Mouse (Mus musculus): ENCODE measurements around the gene Ubn2. TPM values are rescaled to one million over a fixed set of nuclear protein-coding genes. Genes with fewer than 3 reads are reported as not detected.
A peak's percentile ranks its signal among the peaks of the same experiment; 100 is the strongest.
"Not testable (repeated sequence)": the region's sequence is repeated elsewhere in the genome, so short reads cannot be mapped to it uniquely, and the experiment has no call there.

Ubn2 gene
- polyA plus RNA-seq, 1 experiment from 2014 or later, result 6.9 TPM

DNA sequence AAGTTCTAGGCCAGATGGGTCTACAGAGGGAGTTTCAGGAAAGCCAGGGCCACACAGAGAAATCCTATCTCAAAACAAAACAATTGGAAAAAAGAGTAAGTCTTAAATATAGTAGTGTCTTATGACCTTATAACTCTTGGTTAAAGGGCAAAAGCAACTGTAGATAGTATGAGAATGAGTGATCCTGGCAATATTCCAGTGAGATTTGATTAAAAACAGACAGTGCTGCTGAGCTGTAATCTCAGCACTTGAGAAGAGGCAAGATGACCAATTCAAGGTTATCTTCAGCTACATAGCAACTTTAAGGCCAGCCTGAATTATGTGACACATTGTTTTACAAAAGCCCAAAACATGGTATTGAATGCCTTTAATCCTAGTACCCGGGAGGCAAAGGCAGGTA is 114.0 kb downstream of the Ubn2 start:
- no peak for TF ChIP-seq CTCF (IDR thresholded peaks at IDR 0.05; ENCODE audit: low read depth)
- no peak overlapping the region for H3K27ac ChIP-seq (ENCODE audit: low read depth, low read length)
- H3K36me3 ChIP-seq (ENCODE audit: control insufficient read depth, insufficient read depth), result no peaks in the 10 kb centered on the region
- no peaks in the 10 kb centered on the region; the same call in 1 of the 2 replicates for H3K4me1 ChIP-seq (replicated peaks; ENCODE audit: control insufficient read depth, insufficient read depth, low read length)
- H3K9me3 ChIP-seq (ENCODE audit: control insufficient read depth), result no peaks in the 10 kb centered on the region
- no peak overlapping the region for H3K4me2 ChIP-seq (replicated peaks; ENCODE audit: low read depth)
- no peak overlapping the region for H3K9ac ChIP-seq (ENCODE audit: low read depth, low read length)
- ATAC-seq, result no peak
- no peaks in the 10 kb centered on the region for H3K27me3 ChIP-seq (replicated peaks; ENCODE audit: control insufficient read depth, insufficient read depth, low read length)
- no peak overlapping the region for H3K4me3 ChIP-seq (ENCODE audit: low read depth, low read length)
- 76% methylated on average over 1 of the region's 1 CpGs for WGBS

DNA sequence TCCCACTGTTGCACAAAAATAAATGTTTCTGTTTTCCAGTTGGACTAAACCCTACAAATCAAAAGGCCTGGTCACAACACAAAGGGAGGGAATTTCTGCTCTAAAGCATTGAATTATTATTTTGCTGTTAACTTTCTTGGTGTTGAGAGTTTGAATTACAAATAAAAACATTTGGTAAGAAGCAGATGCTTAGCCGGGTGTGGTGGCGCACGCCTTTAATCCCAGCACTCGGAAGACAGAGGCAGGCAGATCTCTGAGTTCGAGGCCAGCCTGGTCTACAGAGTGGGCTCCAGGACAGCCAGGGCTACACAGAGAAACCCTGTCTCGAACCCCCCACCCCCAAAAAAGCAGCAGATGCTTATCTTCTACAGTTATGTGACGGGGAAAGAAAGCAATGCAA is 114.8 kb downstream of the Ubn2 start:
- H3K36me3 ChIP-seq (ENCODE audit: control insufficient read depth, insufficient read depth); H3K27me3 ChIP-seq (replicated peaks; ENCODE audit: control insufficient read depth, insufficient read depth, low read length); H3K9me3 ChIP-seq (ENCODE audit: control insufficient read depth); ATAC-seq; H3K9ac ChIP-seq (ENCODE audit: low read depth, low read length); H3K4me3 ChIP-seq (ENCODE audit: low read depth, low read length); H3K27ac ChIP-seq (ENCODE audit: low read depth, low read length); H3K4me1 ChIP-seq (replicated peaks; ENCODE audit: control insufficient read depth, insufficient read depth, low read length); H3K4me2 ChIP-seq (replicated peaks; ENCODE audit: low read depth): not testable (repeated sequence)
- 93% methylated on average over 7 of the region's 7 CpGs for WGBS

GRCm38 (mm10) chr6:38549840-38550239 is 116.1 kb downstream of the Ubn2 start:
- H3K27me3 ChIP-seq (replicated peaks; ENCODE audit: control insufficient read depth, insufficient read depth, low read length); ATAC-seq; H3K9me3 ChIP-seq (ENCODE audit: control insufficient read depth); H3K9ac ChIP-seq (ENCODE audit: low read depth, low read length); H3K36me3 ChIP-seq (ENCODE audit: control insufficient read depth, insufficient read depth); H3K4me3 ChIP-seq (ENCODE audit: low read depth, low read length); H3K4me1 ChIP-seq (replicated peaks; ENCODE audit: control insufficient read depth, insufficient read depth, low read length): not testable (repeated sequence)
- WGBS, result 81% methylated on average over 6 of the region's 6 CpGs
- Histone ChIP-seq H3K27ac (ENCODE audit: low read depth, low read length) (peak overlapping the region; percentile 100; the same call in 1 of the 2 replicates), H3K4me2 (replicated peaks; ENCODE audit: low read depth) (peak overlapping the region; percentile 72)

GRCm38 (mm10) chr6:38550250-38551061 is 116.7 kb downstream of the Ubn2 start:
- no peak for TF ChIP-seq CTCF (IDR thresholded peaks at IDR 0.05; ENCODE audit: low read depth)
- H3K9ac ChIP-seq (ENCODE audit: low read depth, low read length), result peak overlapping the region; percentile 89
- H3K36me3 ChIP-seq (ENCODE audit: control insufficient read depth, insufficient read depth), result 0 out of 2 replicates have a peak, but pooled peaks cover 6% of the 10 kb centered on the region
- H3K4me2 ChIP-seq (replicated peaks; ENCODE audit: low read depth), result peak overlapping the region; percentile 72
- H3K27me3 ChIP-seq (replicated peaks; ENCODE audit: control insufficient read depth, insufficient read depth, low read length), result no peaks in the 10 kb centered on the region
- peak; percentile 48 for ATAC-seq
- no peaks in the 10 kb centered on the region; the same call in 1 of the 2 replicates for H3K4me1 ChIP-seq (replicated peaks; ENCODE audit: control insufficient read depth, insufficient read depth, low read length)
- peak overlapping the region; percentile 100 for H3K27ac ChIP-seq (ENCODE audit: low read depth, low read length)
- peak overlapping the region; percentile 81 for H3K4me3 ChIP-seq (ENCODE audit: low read depth, low read length)
- WGBS, result 4% methylated on average over 28 of the region's 28 CpGs
- no peaks in the 10 kb centered on the region for H3K9me3 ChIP-seq (ENCODE audit: control insufficient read depth)

DNA sequence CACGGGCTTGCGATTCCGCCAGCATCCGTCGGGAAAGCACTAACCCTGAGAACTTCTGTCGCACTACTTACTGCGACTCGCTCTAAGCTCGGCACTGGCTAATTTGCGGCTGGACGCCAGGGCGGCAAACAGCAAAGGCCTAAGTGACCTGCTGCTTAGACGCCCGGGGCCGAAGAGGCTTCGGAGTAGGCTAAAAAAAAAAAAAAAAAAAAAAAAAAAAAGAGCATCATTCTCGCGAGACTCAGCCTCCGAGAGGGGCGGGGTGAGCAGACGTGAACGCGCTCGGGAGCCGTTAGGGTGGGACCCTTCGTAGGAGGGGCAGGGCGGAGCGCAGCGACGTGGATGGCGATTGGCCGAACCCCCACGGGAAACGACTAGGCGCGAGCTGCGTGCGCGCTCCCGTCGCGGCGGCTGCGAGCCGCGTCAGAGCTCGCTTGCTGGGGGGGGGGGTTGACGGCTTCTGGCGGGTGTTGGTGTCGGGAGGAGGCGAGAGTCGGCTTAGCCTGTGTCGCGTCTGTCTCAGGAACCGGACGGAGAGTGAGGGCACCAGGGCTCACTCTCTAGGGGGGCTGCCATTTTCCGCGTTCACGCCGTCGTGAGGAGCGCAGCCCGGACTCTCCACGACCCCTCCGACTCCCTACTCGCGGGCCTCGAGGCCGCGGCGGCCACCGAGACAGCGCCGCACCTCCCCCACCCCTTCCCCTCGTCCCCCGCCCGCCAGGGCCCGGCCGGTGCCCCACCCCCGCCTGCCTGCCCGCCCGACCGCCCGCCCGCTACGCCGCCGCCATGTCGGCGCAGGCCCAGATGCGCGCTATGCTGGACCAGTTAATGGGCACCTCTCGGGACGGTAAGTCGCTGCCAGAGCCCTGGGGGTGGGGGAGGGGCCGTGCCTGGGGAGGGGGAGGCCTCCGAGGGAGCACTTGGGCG is 117.6 kb downstream of the Ubn2 start, which contains the start of gene Luc7l2:
Luc7l2 (plus strand) TSS at position 273 of the 927 bp plus-strand sequence.
- WGBS, result under 1% methylated on average over 79 of the region's 98 CpGs
- Histone ChIP-seq H3K4me3 (ENCODE audit: low read depth, low read length) (peak within 1 kb of the TSS; percentile 81), H3K4me1 (replicated peaks; ENCODE audit: control insufficient read depth, insufficient read depth, low read length) (no peaks in the 10 kb centered on the region; the same call in 1 of the 2 replicates), H3K27ac (ENCODE audit: low read depth, low read length) (peak within 1 kb of the TSS; percentile 100), H3K27me3 (replicated peaks; ENCODE audit: control insufficient read depth, insufficient read depth, low read length) (no peaks in the 10 kb centered on the region), H3K9ac (ENCODE audit: low read depth, low read length) (peak within 1 kb of the TSS; percentile 90), H3K36me3 (ENCODE audit: control insufficient read depth, insufficient read depth) (0 out of 2 replicates have a peak, but pooled peaks cover 6% of the 10 kb centered on the region), H3K4me2 (replicated peaks; ENCODE audit: low read depth) (peak within 1 kb of the TSS; percentile 72), H3K9me3 (ENCODE audit: control insufficient read depth) (no peaks in the 10 kb centered on the region)
- peak; percentile 92 for ATAC-seq
- no peak for TF ChIP-seq CTCF (IDR thresholded peaks at IDR 0.05; ENCODE audit: low read depth)
